Mouse (Mus musculus): Measurements from ENCODE around the gene Ccdc27. TPM values are rescaled to one million over a fixed set of nuclear protein-coding genes. Genes with fewer than 3 reads are reported as not detected.
A peak's percentile ranks its signal among the peaks of the same experiment; 100 is the strongest.

The Ccdc27 gene
- total RNA-seq, 2 experiments from 2014 or later = not detected

GRCm38 (mm10) chr4:154026441-154026761, 16.1 kb downstream of the Ccdc27 start:
- no peak for DNase-seq
- intact Hi-C loops (cut with DNase I) = no loop called here

GRCm38 (mm10) chr4:154025641-154026440, 16.6 kb downstream of the Ccdc27 start, which contains the start of gene Smim1:
Gene Smim1 (minus strand): TSS chr4:154026230.
- intact Hi-C loops (cut with DNase I) = no loop called here
- peak; percentile 72 to 76 for DNase-seq

- DNase-seq = no peak
- intact Hi-C loops (cut with DNase I) = no loop called here
These were observed 17.6 kb downstream of the Ccdc27 start for GRCm38 (mm10) chr4:154024729-154025521.

GRCm38 (mm10) chr4:154023754-154024601, 18.5 kb downstream of the Ccdc27 start:
- DNase-seq = no peak
- intact Hi-C loops (cut with DNase I) = no loop called here

- DNase-seq = no peak
- intact Hi-C loops (cut with DNase I) = no loop called here
These were observed 19.6 kb downstream of the Ccdc27 start for GRCm38 (mm10) chr4:154022844-154023243.

- intact Hi-C loops (cut with DNase I) = no loop called here
- DNase-seq = peak; percentile 45 to 48
These were observed 20.1 kb downstream of the Ccdc27 start for GRCm38 (mm10) chr4:154022407-154022806.

GRCm38 (mm10) chr4:154021432-154021831, 21.0 kb downstream of the Ccdc27 start:
- DNase-seq = no peak
- intact Hi-C loops (cut with DNase I) = no loop called here

GRCm38 (mm10) chr4:154019571-154019970, 22.9 kb downstream of the Ccdc27 start:
- DNase-seq = peak; percentile 39 to 55
- intact Hi-C loops (cut with DNase I) = no loop called here

- no peak for DNase-seq
- intact Hi-C loops (cut with DNase I) = no loop called here
These were observed 27.0 kb downstream of the Ccdc27 start for GRCm38 (mm10) chr4:154015476-154015875.

GRCm38 (mm10) chr4:154012132-154012882, 30.2 kb downstream of the Ccdc27 start:
- intact Hi-C loops (cut with DNase I) = no loop called here
- DNase-seq = peak in 1 of 2 experiments; percentile 21

GRCm38 (mm10) chr4:154011646-154012089, 30.8 kb downstream of the Ccdc27 start, which contains the start of gene Lrrc47:
Gene Lrrc47 (plus strand): TSS chr4:154011731.
- peak; percentile 84 to 86 for DNase-seq
- intact Hi-C loops (cut with DNase I) = loop anchor here (2.0 kb wide), 1 partner anchor 37 kb away; the partner anchor contains the start of genes Cep104 and Dffb

- DNase-seq = no peak
- intact Hi-C loops (cut with DNase I) = loop anchor here (2.0 kb wide), 1 partner anchor 36 kb away; the partner anchor contains the start of genes Cep104 and Dffb
These were observed 31.4 kb downstream of the Ccdc27 start for GRCm38 (mm10) chr4:154010907-154011645.

- intact Hi-C loops (cut with DNase I) = no loop called here
- no peak for DNase-seq
These were observed 34.7 kb downstream of the Ccdc27 start for GRCm38 (mm10) chr4:154007759-154008158.

- no peak for DNase-seq
- intact Hi-C loops (cut with DNase I) = no loop called here
These were observed 36.2 kb downstream of the Ccdc27 start for GRCm38 (mm10) chr4:154006264-154006663.

GRCm38 (mm10) chr4:154005488-154005887, 37.0 kb downstream of the Ccdc27 start:
- DNase-seq = no peak
- intact Hi-C loops (cut with DNase I) = no loop called here

GRCm38 (mm10) chr4:153993505-153993904, 49.0 kb downstream of the Ccdc27 start:
- DNase-seq = no peak
- intact Hi-C loops (cut with DNase I) = no loop called here

GRCm38 (mm10) chr4:153992715-153993114, 49.8 kb downstream of the Ccdc27 start:
- intact Hi-C loops (cut with DNase I) = no loop called here
- no peak for DNase-seq

GRCm38 (mm10) chr4:153980470-153980869, 62.0 kb downstream of the Ccdc27 start:
- intact Hi-C loops (cut with DNase I) = no loop called here
- DNase-seq = no peak

GRCm38 (mm10) chr4:153979243-153979642, 63.2 kb downstream of the Ccdc27 start:
- intact Hi-C loops (cut with DNase I) = no loop called here
- DNase-seq = no peak

Measured in heart, postnatal 14 days (tissue).